Mouse (Mus musculus) neural tube, embryonic 11.5 days (tissue): ENCODE results near the gene Smyd2. TPM values are rescaled to one million over a fixed set of nuclear protein-coding genes. Genes with fewer than 3 reads are reported as not detected.

Experiments
- ATAC-seq: fragments of 200-750 bp; cut with Nextera tagmentation; 2 replicates; pipeline ENCODE4 v1.8.0; 2017; ENCODE audit warnings: moderate number of reproducible peaks, mild to moderate bottlenecking, moderate TSS enrichment, moderate library complexity; ENCODE audit not compliant: insufficient read depth, low FRiP score, low TSS enrichment
- DNase-seq: peaks from one replicate; pipeline ENCODE4 v3.0.0-alpha.2; 2015; ENCODE audit warnings: low spot score
- H3K27ac ChIP-seq: fragments of 300-500 bp; sonication (generic); 2 replicates; pipeline ENCODE4 v1.5.1; 2014; ENCODE audit warnings: low read depth, mild to moderate bottlenecking, low read length
- H3K27me3 ChIP-seq: fragments of 300-500 bp; sonication (generic); 2 replicates; pipeline ENCODE4 v1.6.1; 2014; ENCODE audit warnings: mild to moderate bottlenecking, low read length, mixed read lengths; ENCODE audit not compliant: control insufficient read depth, insufficient read depth
- H3K36me3 ChIP-seq: fragments of 300-500 bp; sonication (generic); 2 replicates; pipeline ENCODE4 v1.6.1; 2014; ENCODE audit warnings: mild to moderate bottlenecking, low read length, moderate library complexity, mixed read lengths; ENCODE audit not compliant: control insufficient read depth, insufficient read depth
- H3K4me1 ChIP-seq: fragments of 300-500 bp; sonication (generic); 2 replicates; pipeline ENCODE4 v1.6.1; 2014; ENCODE audit warnings: low read length, mixed read lengths; ENCODE audit not compliant: control insufficient read depth, insufficient read depth
- H3K4me2 ChIP-seq: fragments of 300-500 bp; sonication (generic); 2 replicates; pipeline ENCODE4 v1.6.1; 2014; ENCODE audit warnings: low read depth, mild to moderate bottlenecking, moderate library complexity
- H3K4me3 ChIP-seq: fragments of 300-500 bp; sonication (generic); 2 replicates; pipeline ENCODE4 v1.5.1; 2014; ENCODE audit warnings: low read depth, low read length
- H3K9ac ChIP-seq: fragments of 300-500 bp; sonication (generic); 2 replicates; pipeline ENCODE4 v1.6.1; 2014; ENCODE audit warnings: mild to moderate bottlenecking, low read length
- H3K9me3 ChIP-seq: fragments of 300-500 bp; sonication (generic); 2 replicates; pipeline ENCODE4 v1.6.1; 2016; ENCODE audit warnings: low read length; ENCODE audit not compliant: control insufficient read depth
- WGBS: fragments of 180-500 bp; shearing (Covaris S2); extraction: QIAGEN DNeasy Blood & Tissue Kit; methylation state at CpG from one replicate; pipeline ENCODE4 v1.1.7; 2014; 5-methylcytosine and 5-hydroxymethylcytosine counted together
- polyA plus RNA-seq: library from polyadenylated mRNA; unstranded; fragments of >200 nt; fragmentation: Nextera tagmentation; extraction: Ambion mirVana; gene quantifications from 2 replicates; pipeline ENCODE4 v1.2.1, GENCODE M21; 2014

Smyd2 gene
- polyA plus RNA-seq, result 64.1 and 64.8 TPM in 2 replicates

DNA sequence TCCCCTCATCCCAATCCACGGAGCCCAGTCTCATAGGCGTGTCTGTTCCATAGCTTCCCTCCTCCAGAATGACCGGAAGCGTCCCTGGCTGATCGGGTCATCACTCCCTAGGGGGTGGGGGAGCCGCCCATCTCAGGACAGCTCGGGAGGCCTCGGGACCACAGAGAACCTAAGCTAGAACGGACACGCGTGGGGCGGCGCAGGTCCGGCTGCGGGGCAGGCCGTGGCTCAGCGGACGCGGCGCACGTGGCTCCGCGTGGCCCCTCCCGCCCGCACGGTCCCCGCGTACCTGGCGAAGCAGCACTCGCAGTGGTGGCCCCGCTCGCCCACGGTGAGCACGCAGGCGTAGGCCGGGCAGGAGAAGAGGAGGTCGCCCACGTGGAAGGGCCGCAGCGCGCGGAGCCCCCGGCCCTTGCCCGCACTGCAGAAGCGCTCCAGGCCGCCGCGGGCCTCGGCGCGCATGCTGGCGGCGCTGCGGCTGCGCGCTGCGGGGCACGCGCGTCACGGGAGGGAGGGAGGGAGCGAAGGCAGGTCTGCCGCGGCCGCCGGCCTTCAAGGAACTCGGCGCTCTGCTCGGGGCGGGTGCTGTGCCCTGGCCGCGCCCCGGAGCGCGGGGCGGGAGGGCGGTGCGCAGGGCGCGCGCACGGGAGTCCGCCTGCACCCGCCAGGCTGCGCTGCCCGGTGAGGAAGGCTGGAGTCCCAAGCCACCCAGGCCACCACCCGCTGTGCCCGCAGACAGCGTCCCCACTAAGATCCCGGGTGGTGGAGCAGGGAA is at the start of gene Smyd2:
Gene Smyd2 (minus strand): TSS at position 546 of the 775 bp plus-strand sequence.
- H3K27ac ChIP-seq, result no peak within 1 kb of the TSS
- H3K36me3 ChIP-seq, result no peaks in the 10 kb centered on the region
- under 1% methylated on average over 41 of the region's 90 CpGs for WGBS
- H3K27me3 ChIP-seq, result 0 out of 2 replicates have a peak, but pooled peaks cover 2% of the 10 kb centered on the region
- ATAC-seq (peak; percentile 82), DNase-seq (peak; percentile 87)
- peak within 1 kb of the TSS; percentile 86 for H3K9ac ChIP-seq
- H3K4me3 ChIP-seq, result peak within 1 kb of the TSS; percentile 84
- peaks cover 16% of the 10 kb centered on the region for H3K4me1 ChIP-seq
- peak within 1 kb of the TSS; percentile 94 for H3K4me2 ChIP-seq
- no peaks in the 10 kb centered on the region for H3K9me3 ChIP-seq

GRCm38 (mm10) chr1:189970381-189970780 is 48.2 kb upstream of the Smyd2 start:
- 86% methylated on average over 8 of the region's 8 CpGs for WGBS
- no peak overlapping the region for H3K27ac ChIP-seq
- H3K9ac ChIP-seq, result no peak overlapping the region
- ATAC-seq (no peak), DNase-seq (no peak)
- no peaks in the 10 kb centered on the region for H3K9me3 ChIP-seq
- H3K27me3 ChIP-seq, result no peaks in the 10 kb centered on the region
- H3K4me3 ChIP-seq, result no peak overlapping the region
- H3K36me3 ChIP-seq, result no peaks in the 10 kb centered on the region
- no peaks in the 10 kb centered on the region for H3K4me1 ChIP-seq
- no peak overlapping the region for H3K4me2 ChIP-seq

- H3K9me3 ChIP-seq, result no peaks in the 10 kb centered on the region
- WGBS, result 76% methylated on average over 4 of the region's 4 CpGs
- no peak for ATAC-seq
- no peaks in the 10 kb centered on the region for H3K27me3 ChIP-seq
- no peaks in the 10 kb centered on the region for H3K4me1 ChIP-seq
- no peaks in the 10 kb centered on the region for H3K36me3 ChIP-seq
- no peak overlapping the region for H3K9ac ChIP-seq
- no peak overlapping the region for H3K4me2 ChIP-seq
- no peak overlapping the region for H3K4me3 ChIP-seq
- no peak overlapping the region for H3K27ac ChIP-seq
- DNase-seq, result no peak
Measured at GRCm38 (mm10) chr1:189968027-189968426, 45.9 kb upstream of the Smyd2 start.

GRCm38 (mm10) chr1:189960481-189960880 is 38.3 kb upstream of the Smyd2 start:
- 76% methylated on average over 5 of the region's 5 CpGs for WGBS
- Histone ChIP-seq H3K9ac (no peak overlapping the region), H3K4me3 (no peak overlapping the region), H3K27me3 (no peaks in the 10 kb centered on the region), H3K4me2 (no peak overlapping the region), H3K9me3 (no peaks in the 10 kb centered on the region), H3K36me3 (no peaks in the 10 kb centered on the region), H3K4me1 (no peaks in the 10 kb centered on the region), H3K27ac (no peak overlapping the region)
- no peak for ATAC-seq
- no peak for DNase-seq

DNA sequence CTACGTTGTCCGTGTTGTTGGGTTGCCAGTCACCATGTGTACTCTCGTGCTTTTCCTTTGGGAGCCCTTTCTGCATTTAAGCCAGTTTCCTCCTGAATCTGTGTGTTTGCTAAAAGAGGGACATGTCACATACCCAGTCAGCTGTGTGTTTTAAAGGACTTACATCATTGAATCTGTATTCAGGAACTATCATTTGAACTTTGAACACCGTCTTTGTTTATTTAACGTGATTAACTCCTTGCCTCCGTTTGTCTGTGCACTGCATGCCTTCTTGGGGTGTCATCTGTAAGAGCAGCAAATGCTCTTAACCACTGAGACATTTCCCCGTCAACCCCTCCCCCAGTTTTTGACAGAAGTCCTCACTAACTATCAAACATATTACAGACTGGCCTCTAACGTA is 37.6 kb upstream of the Smyd2 start:
- no peak for DNase-seq

GRCm38 (mm10) chr1:189951861-189952260 is 29.7 kb upstream of the Smyd2 start:
- DNase-seq (no peak), ATAC-seq (no peak)
- no peak overlapping the region for H3K9ac ChIP-seq
- H3K4me1 ChIP-seq, result no peaks in the 10 kb centered on the region
- 84% methylated on average over 6 of the region's 6 CpGs for WGBS
- H3K9me3 ChIP-seq, result no peaks in the 10 kb centered on the region
- H3K27me3 ChIP-seq, result no peaks in the 10 kb centered on the region
- H3K4me3 ChIP-seq, result no peak overlapping the region
- no peak overlapping the region for H3K4me2 ChIP-seq
- no peak overlapping the region for H3K27ac ChIP-seq
- H3K36me3 ChIP-seq, result no peaks in the 10 kb centered on the region

More for the DNA sequence above, 37.6 kb upstream of the Smyd2 start:
- H3K27ac ChIP-seq, result no peak overlapping the region
- H3K9ac ChIP-seq, result no peak overlapping the region
- H3K4me2 ChIP-seq, result no peak overlapping the region
- H3K4me1 ChIP-seq, result no peaks in the 10 kb centered on the region
- 90% methylated on average over 8 of the region's 8 CpGs for WGBS
- no peaks in the 10 kb centered on the region for H3K36me3 ChIP-seq
- no peaks in the 10 kb centered on the region for H3K9me3 ChIP-seq
- ATAC-seq, result no peak
- H3K4me3 ChIP-seq, result no peak overlapping the region
- H3K27me3 ChIP-seq, result no peaks in the 10 kb centered on the region

GRCm38 (mm10) chr1:189947411-189947810 is 25.2 kb upstream of the Smyd2 start:
- ATAC-seq (no peak), DNase-seq (no peak)
- Histone ChIP-seq H3K9ac (no peak overlapping the region), H3K9me3 (no peaks in the 10 kb centered on the region), H3K4me1 (no peaks in the 10 kb centered on the region), H3K27me3 (no peaks in the 10 kb centered on the region), H3K27ac (no peak overlapping the region), H3K4me2 (no peak overlapping the region), H3K36me3 (no peaks in the 10 kb centered on the region), H3K4me3 (no peak overlapping the region)
- 79% methylated on average over 8 of the region's 8 CpGs for WGBS

DNA sequence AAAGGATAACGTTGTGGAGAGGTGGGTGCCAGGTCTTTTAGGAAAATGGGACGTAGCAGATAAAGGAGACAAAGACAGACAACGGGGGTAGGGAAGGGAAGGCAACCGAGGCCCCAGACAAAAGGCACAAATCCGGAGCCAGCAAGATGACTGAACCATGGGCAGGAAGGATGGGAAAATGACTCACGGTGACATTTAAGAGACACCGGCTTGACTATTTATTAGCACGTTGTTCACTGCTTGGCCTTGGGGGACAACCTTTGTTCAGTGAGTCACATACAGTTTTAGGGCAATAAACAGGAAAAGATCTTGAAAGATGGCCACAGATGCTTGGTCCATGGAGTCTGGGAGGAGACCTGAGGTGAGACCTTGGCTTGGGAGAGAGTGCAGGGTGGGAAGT is 24.0 kb upstream of the Smyd2 start:
- Histone ChIP-seq H3K4me3 (no peak overlapping the region), H3K4me1 (no peaks in the 10 kb centered on the region), H3K9me3 (no peaks in the 10 kb centered on the region), H3K9ac (no peak overlapping the region), H3K27ac (no peak overlapping the region), H3K4me2 (no peak overlapping the region), H3K27me3 (no peaks in the 10 kb centered on the region), H3K36me3 (no peaks in the 10 kb centered on the region)
- ATAC-seq (no peak), DNase-seq (no peak)
- 86% methylated on average over 8 of the region's 8 CpGs for WGBS

GRCm38 (mm10) chr1:189941786-189942185 is 19.6 kb upstream of the Smyd2 start:
- no peaks in the 10 kb centered on the region for H3K9me3 ChIP-seq
- 87% methylated on average over 5 of the region's 5 CpGs for WGBS
- H3K4me1 ChIP-seq, result no peaks in the 10 kb centered on the region
- H3K27ac ChIP-seq, result no peak overlapping the region
- H3K27me3 ChIP-seq, result no peaks in the 10 kb centered on the region
- ATAC-seq (no peak), DNase-seq (no peak)
- H3K4me3 ChIP-seq, result no peak overlapping the region
- H3K4me2 ChIP-seq, result no peak overlapping the region
- no peaks in the 10 kb centered on the region for H3K36me3 ChIP-seq
- no peak overlapping the region for H3K9ac ChIP-seq
